Mouse (Mus musculus) embryonic fibroblast, embryonic 13.5 days (primary cell): ENCODE results near the gene Actl11.

Source experiments
- CTCF ChIP-seq: IDR thresholded peaks from 2 replicates; pipeline ENCODE4 v1.5.1; 2011; ENCODE audit warnings: mild to moderate bottlenecking, control low read depth, low read length, moderate library complexity, borderline replicate concordance; ENCODE audit not compliant: insufficient read depth
- POLR2A ChIP-seq: IDR thresholded peaks from 2 replicates; pipeline ENCODE4 v1.6.1; 2011; ENCODE audit warnings: low read depth, mild to moderate bottlenecking, control low read depth, low read length, moderate library complexity

- TF ChIP-seq POLR2A (no peak), CTCF (no peak)
These were observed 34.6 kb downstream of the Actl11 start for GRCm38 (mm10) chr9:107962916-107963315.
